Mouse (Mus musculus) megakaryocyte, adult 5-6 weeks (primary cell): ENCODE results near the gene Adgrb2. TPM values are rescaled to one million over a fixed set of nuclear protein-coding genes. Genes with fewer than 3 reads are reported as not detected.

Experiments
- ATAC-seq: 2 replicates; pipeline ENCODE4 v1.8.0; 2016; ENCODE audit warnings: mild to moderate bottlenecking, inconsistent platforms; ENCODE audit not compliant: poor library complexity, severe bottlenecking
- total RNA-seq, 2 experiments: library from RNA; stranded (forward) in 1 of 2; stranded (reverse) in 1 of 2; fragments of 153-499, 151-499 nt in 1 of 2; fragments of 221-1000, 200-1000 nt in 1 of 2; gene quantifications; 2 replicates each; pipeline versions ENCODE4 v1.2.3 to v1.2.4; 2015 to 2017

Adgrb2 gene
- total RNA-seq (2015) (not detected in 2 replicates), total RNA-seq (2017) (0.04 and 1.9 TPM in 2 replicates)

DNA sequence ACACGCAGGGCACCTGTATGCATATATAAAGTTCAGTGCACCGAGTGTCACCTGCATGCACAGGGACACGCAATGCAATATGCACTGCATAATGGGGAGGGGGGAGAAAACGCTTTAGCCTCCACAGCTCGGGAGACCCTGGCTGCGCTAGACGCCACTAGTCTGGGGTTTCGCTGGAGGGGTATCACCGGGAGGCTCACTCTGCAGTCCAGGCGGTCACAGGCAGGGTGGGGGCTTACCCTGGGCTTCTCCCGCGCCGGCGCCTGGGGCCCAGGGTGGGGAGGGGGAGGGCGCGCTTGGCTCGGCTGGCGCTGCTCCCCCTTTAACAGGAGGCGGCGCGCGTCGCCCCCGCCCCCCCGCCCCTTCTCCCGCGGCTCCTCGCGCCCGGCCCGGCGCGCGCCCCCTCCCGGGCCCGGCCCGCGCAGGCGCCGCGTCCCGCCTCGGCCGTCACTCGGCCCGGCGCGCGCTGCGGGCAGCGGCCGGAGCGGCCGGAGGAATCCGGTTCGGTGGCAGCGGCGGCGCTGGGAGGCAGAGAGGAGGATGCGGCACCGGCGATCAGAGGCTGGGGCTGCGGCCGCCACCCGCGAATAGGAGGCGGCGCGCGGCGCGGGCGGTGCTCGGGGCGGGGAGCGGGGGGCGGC is at the start of gene Adgrb2:
Gene Adgrb2, plus strand, starts transcription at position 450 of the 641 bp plus-strand sequence.
- no peak for ATAC-seq

DNA sequence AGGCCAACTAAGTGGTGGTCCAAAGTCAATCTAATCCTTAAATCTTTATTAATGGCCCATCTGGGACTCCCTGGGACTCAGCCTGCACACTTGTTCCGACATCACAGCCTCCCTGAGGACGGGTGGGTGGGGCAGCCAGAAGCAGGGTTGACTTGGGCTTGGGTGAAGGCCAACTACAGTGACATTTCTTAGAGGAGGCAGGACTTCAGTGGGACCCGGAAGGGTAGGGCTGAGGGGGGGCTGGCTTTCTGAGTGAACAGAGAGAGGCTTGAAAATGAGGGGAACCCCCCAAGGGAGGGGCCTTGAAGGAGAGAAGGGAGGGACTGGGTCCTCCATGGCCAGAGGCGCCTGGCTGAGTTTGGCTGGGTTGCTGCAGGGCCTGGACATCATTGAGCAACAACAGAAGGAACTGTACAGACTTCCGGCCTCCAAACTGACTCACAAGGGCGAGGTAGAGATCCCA is 33.3 kb upstream of the Adgrb2 start:
- peak; percentile 79 for ATAC-seq

DNA sequence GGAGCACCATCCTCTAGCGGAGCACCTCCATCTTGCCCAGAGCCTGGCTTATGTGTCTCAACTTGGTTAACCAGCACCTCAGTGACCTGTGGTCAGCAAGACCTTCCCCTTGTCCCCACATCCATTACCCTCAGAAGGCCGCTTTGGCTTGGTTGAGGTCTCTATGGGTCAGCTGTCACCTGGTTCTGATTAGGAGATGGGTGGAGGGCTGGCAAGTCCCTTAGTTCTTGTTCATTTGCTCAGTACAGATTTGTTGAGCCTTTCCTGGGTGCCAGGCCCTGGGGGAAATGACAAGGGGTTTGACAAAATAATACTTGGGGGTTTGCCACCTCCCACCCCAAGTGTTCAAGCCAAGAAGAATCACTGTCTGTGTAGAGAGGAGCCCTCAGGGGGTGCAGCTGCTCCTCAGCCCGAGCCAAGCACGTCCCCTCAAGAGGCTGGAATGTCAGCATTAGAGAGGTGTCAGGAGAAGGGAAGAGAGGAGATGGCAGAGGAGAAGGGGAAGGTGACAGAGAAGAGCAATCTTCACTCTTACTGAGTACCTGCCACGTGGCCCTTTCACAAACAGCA is 32.3 kb upstream of the Adgrb2 start:
- no peak for ATAC-seq

DNA sequence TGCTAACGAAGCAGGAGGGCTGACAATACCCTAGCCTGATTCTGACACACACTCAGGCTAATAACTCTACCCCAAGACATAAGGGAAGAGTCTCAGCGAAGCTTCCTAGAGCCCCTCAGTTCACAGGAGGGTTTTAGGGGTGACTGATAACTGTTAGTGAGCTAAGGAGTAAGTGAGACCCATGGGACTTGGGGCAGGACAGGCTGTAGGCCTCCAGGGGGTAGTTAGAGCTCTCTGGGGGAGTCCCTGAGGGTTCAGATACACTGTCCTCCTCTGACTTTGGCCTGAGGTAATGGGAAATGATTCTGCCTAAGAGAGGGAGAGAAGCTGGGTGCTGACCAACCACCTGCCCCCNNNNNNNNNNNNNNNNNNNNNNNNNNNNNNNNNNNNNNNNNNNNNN is 30.1 kb upstream of the Adgrb2 start:
- ATAC-seq = no peak

DNA sequence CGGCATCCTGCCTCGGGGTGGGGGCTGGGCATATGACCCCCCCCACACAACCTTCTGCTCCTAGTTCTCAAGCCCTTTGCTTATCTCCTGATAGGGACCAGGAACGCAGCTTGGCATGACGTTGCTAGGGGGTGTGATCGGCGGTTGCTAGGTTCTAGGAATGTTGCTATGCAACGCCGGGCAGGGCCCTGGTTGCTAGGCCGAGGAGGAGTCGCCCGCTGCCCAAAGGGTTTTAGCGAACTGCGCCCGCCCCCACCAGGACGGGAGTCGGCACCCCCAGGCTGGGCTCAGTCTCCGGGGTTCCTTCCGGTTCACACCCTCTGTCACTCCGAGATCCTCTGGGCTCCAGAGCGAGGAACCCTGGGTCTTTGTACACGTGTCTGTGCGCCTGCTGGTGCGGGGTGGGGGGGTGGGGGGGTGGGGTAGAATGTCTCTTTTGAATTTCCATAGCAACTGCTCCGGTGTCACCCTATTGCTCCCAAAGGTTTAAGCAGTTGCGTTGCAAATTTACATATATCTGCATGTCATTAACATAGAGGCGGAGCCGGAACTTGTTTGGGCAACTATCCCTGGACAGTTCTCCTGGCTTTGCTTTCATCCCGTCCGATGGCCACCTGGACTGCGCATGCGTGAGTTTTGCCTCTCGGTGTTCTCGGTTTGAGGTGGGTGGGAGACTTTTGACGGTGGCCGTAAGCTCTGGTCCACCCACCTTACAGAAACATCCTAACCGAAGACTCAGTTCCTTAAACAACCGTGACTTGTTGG is 24.3 kb upstream of the Adgrb2 start:
- ATAC-seq = peak; percentile 63

DNA sequence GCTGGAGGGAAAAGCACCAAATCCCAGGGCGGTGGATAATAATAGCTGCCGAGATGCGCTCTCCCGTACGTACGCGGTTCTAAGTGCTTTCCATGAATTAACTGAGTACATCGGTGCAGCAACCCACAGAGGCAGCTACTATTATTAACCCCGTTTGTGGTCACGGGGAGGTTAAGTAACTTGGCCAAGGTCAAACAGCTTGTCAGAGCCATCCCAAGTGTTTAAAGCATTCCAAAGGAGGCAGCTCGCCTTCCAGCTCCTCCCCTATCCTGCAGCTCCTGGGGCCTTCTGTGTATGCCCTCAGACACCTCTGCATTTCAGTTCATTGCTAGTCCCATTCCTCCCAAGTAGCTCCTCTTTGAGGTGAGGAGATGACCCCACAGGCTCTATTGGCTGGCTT is 19.4 kb upstream of the Adgrb2 start:
- no peak for ATAC-seq

DNA sequence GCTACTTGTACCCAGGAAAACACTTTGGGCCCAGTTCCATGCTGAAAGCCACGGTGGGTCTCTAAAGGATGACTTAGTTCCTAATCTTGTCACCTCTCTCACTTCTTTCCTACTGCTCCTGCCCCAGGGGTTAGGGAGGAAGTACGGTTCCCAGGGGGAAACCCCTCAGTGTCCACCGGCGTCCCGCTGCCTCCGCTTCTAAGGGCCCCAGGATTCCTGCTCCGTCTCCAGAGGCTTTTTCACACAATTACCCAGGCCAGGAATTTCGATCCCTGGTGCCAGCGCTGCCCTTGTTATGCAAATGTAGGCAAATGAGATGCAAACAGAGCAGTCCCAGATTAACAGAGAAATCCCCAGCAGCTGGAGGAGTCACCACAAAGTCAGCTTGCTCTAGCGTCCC is 18.5 kb upstream of the Adgrb2 start:
- ATAC-seq = no peak

DNA sequence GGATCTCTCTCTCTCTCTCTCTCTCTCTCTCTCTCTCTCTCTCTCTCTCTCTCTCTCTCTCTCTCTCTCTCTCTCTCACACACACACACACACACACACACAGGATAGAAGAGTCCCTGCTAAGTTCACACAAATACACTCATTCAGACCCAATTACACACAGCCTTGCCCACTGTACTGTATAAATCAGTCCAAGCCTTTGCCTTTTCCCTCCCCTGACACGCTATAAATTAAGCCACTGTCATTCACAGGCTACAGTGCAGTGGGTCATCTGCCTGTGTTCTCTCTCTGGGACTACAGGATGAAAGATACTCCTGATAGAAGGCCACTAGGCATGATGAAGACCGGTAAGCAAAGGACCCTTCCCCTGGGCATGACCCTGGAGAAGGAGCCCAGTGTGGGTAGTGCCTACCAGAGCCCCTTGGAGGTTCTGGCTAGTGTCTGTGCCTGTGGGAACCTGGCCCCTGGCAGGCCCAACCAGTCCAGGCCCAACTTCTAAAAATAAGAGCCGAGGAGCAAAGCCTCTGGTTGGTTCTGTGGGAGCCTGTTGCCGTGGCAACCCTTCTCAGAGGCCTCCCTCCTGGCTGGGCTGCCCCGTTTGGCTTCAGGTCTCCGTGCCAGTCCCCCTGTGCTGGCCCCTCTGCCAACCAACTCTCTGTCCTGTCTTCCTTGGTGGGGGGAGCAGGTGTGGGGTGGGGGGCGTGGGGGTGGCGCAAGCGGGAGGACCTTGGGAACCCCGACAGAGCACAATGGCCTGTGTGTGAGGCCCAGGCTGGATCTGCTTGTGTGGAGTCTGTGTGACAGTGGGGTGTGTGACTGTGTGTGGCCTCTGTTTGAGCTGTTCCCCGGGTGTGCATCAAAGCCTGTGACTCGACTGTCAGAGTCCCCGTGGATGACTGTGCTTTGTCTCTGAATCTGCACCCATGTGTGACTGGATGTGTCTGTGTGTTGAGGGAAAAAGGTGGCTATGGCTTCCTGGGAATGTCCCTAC is 17.4 kb upstream of the Adgrb2 start:
- ATAC-seq = no peak

DNA sequence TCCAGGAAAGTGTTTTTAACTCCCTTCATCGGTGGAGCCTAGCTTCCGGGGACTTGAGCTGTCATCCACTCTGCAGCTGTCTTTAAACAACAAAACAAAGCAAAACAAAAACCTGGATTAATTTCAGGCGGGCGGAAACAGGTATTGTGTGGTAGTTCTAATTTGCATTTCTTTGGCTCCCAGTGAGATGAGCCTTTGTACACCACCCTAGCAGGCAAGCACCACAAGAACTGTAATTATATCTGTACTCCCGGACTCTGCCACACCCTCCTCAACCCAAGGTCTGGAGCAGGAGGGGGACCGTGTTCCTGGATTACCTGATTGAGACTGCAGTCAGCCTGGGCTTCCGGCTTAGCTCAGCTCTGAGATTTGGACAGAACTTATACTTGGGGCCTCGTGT is 14.5 kb upstream of the Adgrb2 start:
- ATAC-seq = no peak

DNA sequence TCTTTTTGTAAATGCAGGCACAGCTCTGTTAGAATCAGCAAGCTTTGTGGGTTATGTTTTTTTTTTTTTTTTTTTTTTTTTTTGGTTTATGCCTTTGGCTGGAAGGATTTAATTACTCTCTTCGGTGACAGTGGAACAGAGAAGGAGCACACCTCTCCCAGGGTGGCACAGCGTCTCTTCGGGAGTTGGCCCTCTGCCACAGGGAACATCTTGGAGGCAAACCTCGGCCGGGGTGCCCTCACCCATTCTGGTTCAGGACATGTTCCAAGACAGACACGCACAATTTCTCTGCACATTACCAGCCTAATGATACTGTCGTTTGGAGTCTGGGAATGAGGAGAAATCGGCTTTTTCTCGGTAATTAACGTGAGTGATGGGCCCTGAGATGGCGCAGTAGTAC is 13.8 kb upstream of the Adgrb2 start:
- no peak for ATAC-seq

DNA sequence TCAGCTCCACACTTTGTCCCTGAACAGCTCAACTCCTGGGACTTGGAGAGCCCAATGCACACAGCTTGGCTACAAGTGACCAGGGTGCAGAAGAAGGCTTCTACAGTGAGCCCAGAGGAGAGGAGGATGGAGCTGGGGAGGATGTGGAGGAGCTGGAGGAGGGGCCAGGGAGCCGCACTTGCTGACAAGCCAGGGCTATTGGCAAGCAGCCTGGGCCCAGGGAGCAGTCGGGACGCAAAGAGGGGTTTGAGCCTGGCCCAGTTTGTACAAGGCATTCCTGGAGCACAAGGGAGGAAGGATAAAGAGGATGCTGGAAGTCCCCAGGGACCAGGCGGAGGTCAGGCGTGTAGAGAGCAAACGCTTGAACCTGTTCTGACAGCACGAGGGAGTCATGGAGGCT is 12.7 kb upstream of the Adgrb2 start:
- ATAC-seq = no peak

DNA sequence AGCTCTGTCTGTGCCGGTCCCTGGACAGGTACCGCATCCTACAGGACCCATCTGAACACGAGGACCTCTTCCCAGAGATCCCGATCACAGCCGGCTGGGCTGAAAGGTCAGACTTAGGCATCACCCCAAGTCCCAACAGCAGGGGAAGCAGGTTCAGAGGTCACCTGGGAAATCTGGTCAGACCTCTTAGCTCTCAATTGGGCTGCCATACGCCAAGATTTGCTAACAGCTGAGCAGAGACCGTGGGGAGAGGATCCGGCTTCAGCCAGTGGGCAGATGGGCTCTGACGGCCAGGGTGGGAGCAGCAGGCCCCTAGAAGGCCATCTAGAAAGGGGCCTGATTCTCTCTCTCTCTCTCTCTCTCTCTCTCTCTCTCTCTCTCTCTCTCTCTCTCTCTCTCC is 10.4 kb upstream of the Adgrb2 start:
- ATAC-seq = no peak

DNA sequence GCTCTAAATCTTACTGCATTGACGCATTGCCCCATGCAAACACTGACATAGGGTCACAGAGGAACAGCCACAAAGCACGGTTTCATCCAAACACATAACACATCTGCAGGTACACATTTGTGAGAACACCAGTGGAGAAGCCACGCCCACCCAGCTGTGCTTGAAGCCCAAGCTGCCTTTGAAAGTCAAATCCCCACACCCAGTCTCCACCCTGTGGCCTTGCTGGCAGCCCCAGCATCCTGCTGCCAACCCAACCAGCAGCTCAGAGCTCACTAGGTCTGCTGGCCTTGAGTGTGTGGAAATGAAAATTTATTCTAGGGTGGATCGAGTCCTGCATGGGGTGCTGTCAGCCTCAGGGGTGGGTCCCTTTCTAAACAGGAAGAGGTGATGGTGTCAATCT is 7.4 kb upstream of the Adgrb2 start:
- ATAC-seq = no peak

DNA sequence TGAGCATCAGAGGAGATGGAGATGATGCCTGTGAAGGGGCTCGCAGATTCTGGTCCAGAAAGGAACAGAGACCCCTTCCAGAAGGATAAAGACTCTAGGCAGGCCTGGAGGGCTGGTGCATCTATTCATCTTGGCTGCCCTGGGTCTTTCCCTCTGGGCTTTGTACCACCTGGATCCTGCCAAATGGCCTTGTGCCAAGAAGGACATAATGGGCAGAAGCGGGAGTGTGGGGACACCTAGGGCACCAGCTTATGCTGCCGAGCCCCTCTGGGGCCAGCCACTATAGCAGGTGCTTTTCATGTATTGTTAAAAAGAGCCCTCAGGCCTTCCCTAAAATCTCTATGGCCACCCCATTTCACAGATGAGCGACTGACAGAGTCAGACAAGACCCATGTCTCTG is 6.4 kb upstream of the Adgrb2 start:
- ATAC-seq = no peak

DNA sequence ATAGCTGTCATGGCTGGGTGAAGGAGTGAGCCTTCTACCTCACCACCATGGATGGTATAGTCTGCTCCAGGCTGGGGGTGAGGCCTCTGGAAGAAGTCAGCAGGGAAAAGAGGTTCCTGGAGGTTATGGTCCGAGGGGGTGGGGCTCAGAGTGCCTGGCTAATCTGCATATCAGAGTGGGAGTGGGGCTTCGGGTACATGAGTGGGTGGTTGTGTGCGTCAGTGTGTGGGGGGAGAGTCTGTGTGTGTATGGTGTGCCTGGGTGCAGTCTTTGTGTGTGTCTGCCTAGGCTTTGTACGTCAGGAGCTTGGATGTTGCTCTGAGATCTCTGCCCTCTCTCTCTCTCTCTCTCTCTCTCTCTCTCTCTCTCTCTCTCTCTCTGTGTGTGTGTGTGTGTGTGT is 5.7 kb upstream of the Adgrb2 start:
- ATAC-seq = no peak

DNA sequence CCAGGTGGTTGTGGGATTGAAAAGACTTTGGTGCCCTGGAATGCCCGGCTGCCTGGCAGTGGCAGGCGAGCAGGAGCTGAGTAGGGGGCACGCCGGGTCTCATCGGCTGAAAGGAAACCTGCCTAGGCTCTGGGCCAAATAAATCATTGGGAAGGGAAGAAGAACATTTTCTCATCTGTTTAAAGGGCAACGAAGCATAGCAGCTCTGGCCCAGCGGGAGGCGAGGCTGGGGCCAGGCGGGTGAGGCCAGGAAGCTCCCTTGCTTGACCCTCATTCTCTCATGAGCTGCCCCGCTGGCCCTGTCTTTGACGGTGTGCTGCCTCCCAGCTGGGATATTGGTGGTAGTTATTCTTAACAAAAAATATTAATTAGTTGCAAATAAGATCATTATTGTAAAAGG is 3.0 kb upstream of the Adgrb2 start:
- no peak for ATAC-seq

DNA sequence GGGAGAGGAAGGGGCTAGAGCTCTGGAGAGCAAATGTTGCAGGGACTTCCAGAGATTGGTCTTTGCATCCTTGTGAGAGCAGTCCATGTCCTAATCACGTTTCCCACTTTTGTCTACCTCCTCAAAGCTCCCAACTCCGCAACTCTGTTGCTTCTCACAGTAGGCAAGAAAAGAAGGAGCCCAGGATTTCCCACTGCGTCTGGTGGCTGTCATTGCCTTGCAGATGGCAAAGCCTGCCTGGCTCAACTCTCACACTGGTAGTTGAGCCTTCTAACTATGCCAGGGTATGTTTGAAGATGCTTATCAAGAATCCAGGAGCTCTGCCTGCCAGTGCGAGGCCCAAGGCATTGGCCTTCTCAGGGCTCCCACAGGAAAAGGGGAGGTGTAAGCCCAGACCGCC is 1.6 kb upstream of the Adgrb2 start:
- no peak for ATAC-seq

DNA sequence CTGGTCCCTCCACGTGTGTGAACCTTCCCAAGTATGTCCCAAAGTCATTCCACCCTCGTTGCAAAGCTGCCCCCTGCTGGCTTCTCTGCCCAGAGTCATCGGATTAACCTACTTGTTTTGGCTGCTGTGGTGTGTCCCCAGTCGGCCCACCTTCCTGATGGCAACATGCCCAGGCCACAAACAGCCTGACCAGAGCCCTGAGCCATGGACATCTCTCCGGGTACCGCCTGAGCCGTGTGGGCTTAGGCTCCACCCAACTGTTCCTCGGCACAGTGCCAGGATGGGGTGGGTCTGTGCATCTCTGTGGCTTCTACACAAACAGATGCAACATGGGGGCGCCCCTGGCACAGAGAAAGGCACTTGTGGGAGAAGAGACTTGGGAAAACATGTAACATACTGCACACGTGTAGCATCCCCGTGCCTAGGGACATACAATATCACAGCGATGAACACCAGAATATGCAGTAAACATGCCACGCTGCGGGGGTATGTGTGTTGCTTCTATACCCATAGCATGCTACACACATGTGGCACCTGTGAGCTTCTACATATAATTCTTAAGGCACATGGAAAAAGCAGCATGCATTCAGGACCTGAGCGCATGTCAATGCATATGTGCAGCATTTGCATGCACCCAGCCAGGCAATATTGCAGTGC is 778 bp upstream of the Adgrb2 start:
- ATAC-seq = no peak

DNA sequence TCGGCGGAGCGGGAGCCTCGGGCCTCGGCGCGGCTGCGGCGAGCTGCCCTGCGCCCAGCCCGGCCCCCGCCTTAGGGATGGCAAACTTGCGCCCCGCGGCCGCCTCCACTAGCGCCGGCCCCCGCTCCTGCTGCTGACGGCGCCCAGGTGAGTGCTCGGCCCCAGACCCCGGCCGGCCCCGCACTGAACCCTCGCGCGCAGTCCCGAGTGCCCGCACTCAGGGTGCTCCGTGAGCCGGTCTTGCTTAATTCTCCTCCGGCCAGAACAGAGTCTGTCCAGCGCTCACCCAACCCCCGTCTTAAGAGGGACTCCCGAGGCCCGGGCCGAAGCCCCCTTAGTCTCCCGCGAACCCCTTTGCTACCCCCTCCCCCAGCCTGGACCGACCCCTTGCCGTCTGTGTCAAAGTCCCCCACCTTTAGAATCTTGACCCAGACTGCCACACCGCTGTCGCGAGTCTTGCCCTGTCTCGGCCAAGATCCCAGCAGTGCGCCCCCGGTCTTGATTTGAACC is 546 bp downstream of the Adgrb2 start:
- no peak for ATAC-seq
